Comparison of ENCODE assay signal across 20 mouse cellular contexts in the genomic region with DNA sequence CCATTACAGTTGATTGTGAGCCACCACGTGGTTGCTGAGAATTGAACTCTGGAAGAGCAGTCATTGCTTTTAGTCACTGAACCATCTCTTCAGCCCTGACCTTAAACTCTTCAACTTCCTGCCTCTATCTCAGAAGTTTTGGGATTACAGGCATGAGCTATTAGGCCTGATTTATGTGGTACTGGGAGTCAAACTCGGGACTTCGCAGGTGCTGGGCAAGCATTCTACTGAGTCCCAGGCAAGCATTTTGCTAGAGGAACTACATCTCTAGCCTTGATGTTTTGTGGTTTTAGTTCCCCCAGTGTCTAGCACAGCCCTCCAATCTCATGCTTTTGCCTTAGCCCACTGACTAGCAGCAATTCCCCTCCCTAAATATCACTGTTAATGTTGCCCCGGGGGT. TPM values are rescaled to one million over a fixed set of nuclear protein-coding genes. Genes with fewer than 3 reads are reported as not detected.
DNase-seq lines count a peak whose midpoint lies in the region; ATAC-seq and TF ChIP-seq lines count a peak whose summit lies in the region.
"Had no signal": no experiment of that assay in that cellular context is flagged by ENCODE, and none has a peak within 500 bp of the region (broad histone marks: within the 10 kb centered on the region; RNA-seq: fewer than 3 reads in every experiment).

No protein-coding gene starts in this region.

- H3K27ac ChIP-seq in kidney, embryonic 15.5 days: peak overlapping the region; percentile 25; the same call in 1 of the 2 replicates
- no peak overlapping the region for H3K27ac ChIP-seq in kidney, postnatal 0 days
- H3K27ac ChIP-seq in heart, embryonic 11.5 days (ENCODE audit: low read depth, low read length): no peak overlapping the region
- H3K27ac ChIP-seq: embryonic facial prominence, embryonic 10.5 days; embryonic facial prominence, embryonic 12.5 days; forebrain, embryonic 13.5 days; forebrain, embryonic 15.5 days had no signal

- ATAC-seq in kidney, embryonic 15.5 days (replicated peaks; ENCODE audit: low FRiP score): no peak
- no peak for ATAC-seq in kidney, postnatal 0 days (replicated peaks; ENCODE audit: low FRiP score, low read depth)
- no peak for ATAC-seq in heart, embryonic 11.5 days (replicated peaks; ENCODE audit: insufficient number of reproducible peaks, low FRiP score, low TSS enrichment)
- ATAC-seq: forebrain, embryonic 13.5 days; forebrain, embryonic 15.5 days; forebrain, postnatal 0 days had no signal

- no peaks in the 10 kb centered on the region for H3K27me3 ChIP-seq in kidney, embryonic 15.5 days
- H3K27me3 ChIP-seq in kidney, postnatal 0 days (ENCODE audit: insufficient read depth, low read length): no peaks in the 10 kb centered on the region
- no peaks in the 10 kb centered on the region for H3K27me3 ChIP-seq in heart, embryonic 11.5 days (ENCODE audit: control insufficient read depth, insufficient read depth, low read length)
- H3K27me3 ChIP-seq: embryonic facial prominence, embryonic 12.5 days; forebrain, embryonic 15.5 days had no signal

- H3K4me1 ChIP-seq in kidney, embryonic 15.5 days: peaks cover 27% of the 10 kb centered on the region
- H3K4me1 ChIP-seq in kidney, postnatal 0 days (replicated peaks; ENCODE audit: insufficient read depth, low read length): peaks cover 13% of the 10 kb centered on the region
- H3K4me1 ChIP-seq in heart, embryonic 11.5 days (ENCODE audit: control insufficient read depth, insufficient read depth, low read length): peaks cover 12% of the 10 kb centered on the region

- WGBS in kidney, embryonic 15.5 days: 22% methylated on average over 4 of the region's 4 CpGs
- 27% methylated on average over 4 of the region's 4 CpGs for WGBS in kidney, postnatal 0 days
- 78% methylated on average over 4 of the region's 4 CpGs for WGBS in heart, embryonic 11.5 days (ENCODE audit: insufficient replicate concordance)

- H3K36me3 ChIP-seq in kidney, embryonic 15.5 days: no peaks in the 10 kb centered on the region
- no peaks in the 10 kb centered on the region for H3K36me3 ChIP-seq in kidney, postnatal 0 days (ENCODE audit: insufficient read depth, low read length)
- H3K36me3 ChIP-seq in heart, embryonic 11.5 days (ENCODE audit: control insufficient read depth, insufficient read depth, low read length): no peaks in the 10 kb centered on the region
- H3K36me3 ChIP-seq: embryonic facial prominence, embryonic 12.5 days; forebrain, embryonic 15.5 days had no signal

- TF ChIP-seq CTCF in kidney, postnatal 0 days (IDR thresholded peaks at IDR 0.05; ENCODE audit: low read depth): no peak

- H3K9ac ChIP-seq in kidney, embryonic 15.5 days: no peak overlapping the region
- no peak overlapping the region for H3K9ac ChIP-seq in kidney, postnatal 0 days (ENCODE audit: low read depth, low read length)
- no peak overlapping the region for H3K9ac ChIP-seq in heart, embryonic 11.5 days (ENCODE audit: low read depth, low read length)
- H3K9ac ChIP-seq: embryonic facial prominence, embryonic 12.5 days; forebrain, embryonic 13.5 days; forebrain, embryonic 15.5 days; forebrain, postnatal 0 days had no signal

- no peak overlapping the region for H3K4me2 ChIP-seq in kidney, embryonic 15.5 days
- H3K4me2 ChIP-seq in kidney, postnatal 0 days (ENCODE audit: low read length): no peak overlapping the region
- H3K4me2 ChIP-seq in heart, embryonic 11.5 days: no peak overlapping the region
- H3K4me2 ChIP-seq: embryonic facial prominence, embryonic 12.5 days; forebrain, embryonic 13.5 days; forebrain, embryonic 15.5 days had no signal

- no peak overlapping the region for H3K4me3 ChIP-seq in kidney, embryonic 15.5 days (replicated peaks)
- H3K4me3 ChIP-seq in kidney, postnatal 0 days (replicated peaks; ENCODE audit: low read depth, low read length): no peak overlapping the region
- H3K4me3 ChIP-seq in heart, embryonic 11.5 days (ENCODE audit: low read depth, low read length): no peak overlapping the region
- H3K4me3 ChIP-seq: embryonic facial prominence, embryonic 10.5 days; embryonic facial prominence, embryonic 12.5 days; forebrain, embryonic 13.5 days; forebrain, embryonic 15.5 days had no signal

- DNase-seq in adrenal gland, adult 2 months: peak; percentile 38
- no peak for DNase-seq in adrenal gland, postnatal 4 days (ENCODE audit: low spot score in 2 of 2)
- no peak for DNase-seq in kidney, adult 18-20 months
- peak; percentile 29 for DNase-seq in kidney, postnatal 0 days (ENCODE audit: low spot score)
- no peak for DNase-seq in kidney, postnatal 25 days
- DNase-seq: adrenal gland, adult 8-10 months; adrenal gland, postnatal 14 days; adrenal gland, postnatal 36 days; cerebellum, adult 11 months; cerebellum, adult 18-20 months; cerebellum, adult 8-10 months; cerebellum, postnatal 10 days; cerebellum, postnatal 25 days; forebrain, postnatal 0 days had no signal

- H3K9me3 ChIP-seq in kidney, embryonic 15.5 days (replicated peaks): no peaks in the 10 kb centered on the region
- no peaks in the 10 kb centered on the region for H3K9me3 ChIP-seq in kidney, postnatal 0 days (replicated peaks; ENCODE audit: low read length)
- no peaks in the 10 kb centered on the region for H3K9me3 ChIP-seq in heart, embryonic 11.5 days (replicated peaks; ENCODE audit: control insufficient read depth, low read length)
- H3K9me3 ChIP-seq: embryonic facial prominence, embryonic 10.5 days; embryonic facial prominence, embryonic 12.5 days; forebrain, embryonic 13.5 days; forebrain, embryonic 15.5 days had no signal

RNA-seq across cellular contexts. Expression of a gene that starts 2.8 kb away (rescaled TPM):
- total RNA-seq in adrenal gland, adult 2 months (2021): 100 to 1,000 TPM; 185 to 186 TPM
- polyA plus RNA-seq in adrenal gland, adult 2 months (2012; rRNA removed): 42.6 and 97.6 TPM in 2 replicates
- total RNA-seq in adrenal gland, postnatal 4 days (2021): 100 to 1,000 TPM; 120 to 135 TPM
- 77.6 and 83.5 TPM in 2 replicates for polyA plus RNA-seq in kidney, embryonic 15.5 days (2015; fragmentation: Nextera tagmentation; extraction: Ambion mirVana)
- polyA plus RNA-seq in kidney, postnatal 0 days (2015; fragmentation: Nextera tagmentation; extraction: Ambion mirVana): 68.9 and 69.8 TPM in 2 replicates
- 57.1 and 59.7 TPM in 2 replicates for polyA plus RNA-seq in heart, embryonic 11.5 days (2014; fragmentation: Nextera tagmentation; extraction: Ambion mirVana)

RNA-seq across cellular contexts. Expression of a gene that starts 45.7 kb away (rescaled TPM):
- 10 to 100 TPM; 32.9 to 42.3 TPM for total RNA-seq in adrenal gland, adult 2 months (2021)
- polyA plus RNA-seq in adrenal gland, adult 2 months (2012; rRNA removed): 38.0 and 50.0 TPM in 2 replicates
- total RNA-seq in adrenal gland, postnatal 4 days (2021): 10 to 100 TPM; 59.8 to 64.4 TPM
- 26.6 and 28.7 TPM in 2 replicates for polyA plus RNA-seq in kidney, embryonic 15.5 days (2015; fragmentation: Nextera tagmentation; extraction: Ambion mirVana)
- 35.9 and 38.6 TPM in 2 replicates for polyA plus RNA-seq in kidney, postnatal 0 days (2015; fragmentation: Nextera tagmentation; extraction: Ambion mirVana)
- polyA plus RNA-seq in heart, embryonic 11.5 days (2014; fragmentation: Nextera tagmentation; extraction: Ambion mirVana): 19.7 and 21.0 TPM in 2 replicates

RNA-seq across cellular contexts. Expression of a gene that starts 53.6 kb away (rescaled TPM):
- 10 to 100 TPM; 21.2 to 38.3 TPM for total RNA-seq in adrenal gland, adult 2 months (2021)
- polyA plus RNA-seq in adrenal gland, adult 2 months (2012; rRNA removed): 28.2 and 28.7 TPM in 2 replicates
- total RNA-seq in adrenal gland, postnatal 4 days (2021): 10 to 100 TPM; 24.2 to 33.0 TPM
- 7.5 and 8.0 TPM in 2 replicates for polyA plus RNA-seq in kidney, embryonic 15.5 days (2015; fragmentation: Nextera tagmentation; extraction: Ambion mirVana)
- polyA plus RNA-seq in kidney, postnatal 0 days (2015; fragmentation: Nextera tagmentation; extraction: Ambion mirVana): 16.6 and 19.1 TPM in 2 replicates
- 2.7 and 4.2 TPM in 2 replicates for polyA plus RNA-seq in heart, embryonic 11.5 days (2014; fragmentation: Nextera tagmentation; extraction: Ambion mirVana)

Comparison
In these comparisons a context has a peak if more than half of its experiments do, and no peak if none do; other contexts are left out.
1. DNase-seq: peak in adrenal gland, adult 2 months (single experiment) and kidney, postnatal 0 days (single experiment); none in adrenal gland, postnatal 4 days (0 of 2), kidney, adult 18-20 months (single experiment) and kidney, postnatal 25 days (0 of 2).